Mouse (Mus musculus) cerebral cortex, adult 2 months (tissue): ENCODE data around the gene Prrt4.

ENCODE experiments used
- WGBS: fragments of 180-500 bp; shearing (Covaris S2); methylation state at CpG from one replicate; pipeline ENCODE4 v1.1.7; 2018; 5-methylcytosine and 5-hydroxymethylcytosine counted together

Gene Prrt4

GRCm38 (mm10) chr6:29178888-29179658, at the start of gene Prrt4:
TSS of gene Prrt4 (minus strand) at chr6:29179584.
- WGBS: 1% methylated on average over 76 of the region's 79 CpGs

GRCm38 (mm10) chr6:29217717-29218116, 38.3 kb upstream of the Prrt4 start:
- 63% methylated on average over 3 of the region's 3 CpGs for WGBS

GRCm38 (mm10) chr6:29215881-29216501, 36.6 kb upstream of the Prrt4 start, which contains the start of gene Impdh1:
TSS of gene Impdh1 (minus strand) at chr6:29216364.
- under 1% methylated on average over 56 of the region's 56 CpGs for WGBS

- 28% methylated on average over 9 of the region's 9 CpGs for WGBS
Observed at GRCm38 (mm10) chr6:29215181-29215580, 35.8 kb upstream of the Prrt4 start.

GRCm38 (mm10) chr6:29214776-29215175, 35.4 kb upstream of the Prrt4 start:
- WGBS: 58% methylated on average over 5 of the region's 5 CpGs

- WGBS: 50% methylated on average over 1 of the region's 1 CpGs
Observed at GRCm38 (mm10) chr6:29214245-29214644, 34.9 kb upstream of the Prrt4 start.

GRCm38 (mm10) chr6:29213436-29213835, 34.1 kb upstream of the Prrt4 start:
- 84% methylated on average over 5 of the region's 5 CpGs for WGBS

GRCm38 (mm10) chr6:29211806-29212492, 32.6 kb upstream of the Prrt4 start:
- 1% methylated on average over 66 of the region's 66 CpGs for WGBS

- WGBS: 28% methylated on average over 7 of the region's 7 CpGs
Observed at GRCm38 (mm10) chr6:29211146-29211545, 31.8 kb upstream of the Prrt4 start.

GRCm38 (mm10) chr6:29210231-29210936, 31.0 kb upstream of the Prrt4 start:
- 79% methylated on average over 9 of the region's 9 CpGs for WGBS

GRCm38 (mm10) chr6:29208178-29208577, 28.8 kb upstream of the Prrt4 start:
- 62% methylated on average over 5 of the region's 5 CpGs for WGBS

- WGBS: 88% methylated on average over 5 of the region's 5 CpGs
Observed at GRCm38 (mm10) chr6:29207017-29207416, 27.6 kb upstream of the Prrt4 start.

GRCm38 (mm10) chr6:29206006-29206405, 26.6 kb upstream of the Prrt4 start:
- 94% methylated on average over 10 of the region's 10 CpGs for WGBS

GRCm38 (mm10) chr6:29204932-29205614, 25.7 kb upstream of the Prrt4 start:
- WGBS: 54% methylated on average over 15 of the region's 15 CpGs

GRCm38 (mm10) chr6:29203861-29204585, 24.6 kb upstream of the Prrt4 start:
- 93% methylated on average over 6 of the region's 6 CpGs for WGBS

- 95% methylated on average over 13 of the region's 13 CpGs for WGBS
Observed at GRCm38 (mm10) chr6:29203096-29203495, 23.7 kb upstream of the Prrt4 start.

- 85% methylated on average over 8 of the region's 8 CpGs for WGBS
Observed at GRCm38 (mm10) chr6:29201988-29202387, 22.6 kb upstream of the Prrt4 start.

GRCm38 (mm10) chr6:29201341-29201740, 22.0 kb upstream of the Prrt4 start:
- 91% methylated on average over 5 of the region's 5 CpGs for WGBS

- WGBS: 65% methylated on average over 3 of the region's 3 CpGs
Observed at GRCm38 (mm10) chr6:29200496-29200895, 21.1 kb upstream of the Prrt4 start.

- 50% methylated on average over 8 of the region's 8 CpGs for WGBS
Observed at GRCm38 (mm10) chr6:29199223-29199855, 20.0 kb upstream of the Prrt4 start.
